Mouse (Mus musculus): ENCODE data around the gene Tespa1. TPM values are rescaled to one million over a fixed set of nuclear protein-coding genes. Genes with fewer than 3 reads are reported as not detected.
"Not testable (repeated sequence)": the region's sequence is repeated elsewhere in the genome, so short reads cannot be mapped to it uniquely, and the experiment has no call there.

Gene Tespa1
- polyA plus RNA-seq, 1 experiment from 2014 or later, result 3.9 TPM

- ATAC-seq, result 0 out of 2 replicates have a peak, but pooled peaks have one; percentile 5
- Histone ChIP-seq H3K4me2 (no peak overlapping the region), H3K36me3 (no peaks in the 10 kb centered on the region), H3K27me3 (replicated peaks) (no peaks in the 10 kb centered on the region), H3K9ac (no peak overlapping the region), H3K4me3 (no peak overlapping the region), H3K9me3 (replicated peaks) (no peaks in the 10 kb centered on the region), H3K4me1 (no peaks in the 10 kb centered on the region), H3K27ac (no peak overlapping the region)
- WGBS (ENCODE audit: insufficient replicate concordance), result 35% methylated on average over 2 of the region's 2 CpGs
Measured at GRCm38 (mm10) chr10:130314110-130314829, 8.4 kb upstream of the Tespa1 start.

GRCm38 (mm10) chr10:130315846-130316245 is 6.8 kb upstream of the Tespa1 start:
- H3K4me1 ChIP-seq, result no peaks in the 10 kb centered on the region
- H3K9me3 ChIP-seq (replicated peaks), result no peaks in the 10 kb centered on the region
- H3K27ac ChIP-seq, result no peak overlapping the region
- ATAC-seq, result no peak
- H3K36me3 ChIP-seq, result no peaks in the 10 kb centered on the region
- no peaks in the 10 kb centered on the region for H3K27me3 ChIP-seq (replicated peaks)
- H3K4me3 ChIP-seq, result no peak overlapping the region
- H3K4me2 ChIP-seq, result no peak overlapping the region
- H3K9ac ChIP-seq, result no peak overlapping the region

- no peak for ATAC-seq
- 39% methylated on average over 4 of the region's 4 CpGs for WGBS (ENCODE audit: insufficient replicate concordance)
- H3K4me2 ChIP-seq, result no peak overlapping the region
- H3K4me1 ChIP-seq, result no peaks in the 10 kb centered on the region
- no peaks in the 10 kb centered on the region for H3K9me3 ChIP-seq (replicated peaks)
- H3K27ac ChIP-seq, result no peak overlapping the region
- H3K4me3 ChIP-seq, result no peak overlapping the region
- no peaks in the 10 kb centered on the region for H3K36me3 ChIP-seq
- no peaks in the 10 kb centered on the region for H3K27me3 ChIP-seq (replicated peaks)
- no peak overlapping the region for H3K9ac ChIP-seq
Measured at GRCm38 (mm10) chr10:130318720-130319119, 4.0 kb upstream of the Tespa1 start.

GRCm38 (mm10) chr10:130320715-130321114 is 2.0 kb upstream of the Tespa1 start:
- no peak overlapping the region for H3K4me3 ChIP-seq
- H3K4me2 ChIP-seq, result no peak overlapping the region
- H3K9me3 ChIP-seq (replicated peaks), result no peaks in the 10 kb centered on the region
- WGBS (ENCODE audit: insufficient replicate concordance), result 58% methylated on average over 2 of the region's 2 CpGs
- H3K27ac ChIP-seq, result no peak overlapping the region
- H3K9ac ChIP-seq, result no peak overlapping the region
- H3K36me3 ChIP-seq, result no peaks in the 10 kb centered on the region
- no peaks in the 10 kb centered on the region for H3K27me3 ChIP-seq (replicated peaks)
- no peak for ATAC-seq
- no peaks in the 10 kb centered on the region for H3K4me1 ChIP-seq

GRCm38 (mm10) chr10:130322062-130322461 is 608 bp upstream of the Tespa1 start:
- H3K4me1 ChIP-seq, result no peaks in the 10 kb centered on the region
- H3K36me3 ChIP-seq, result no peaks in the 10 kb centered on the region
- no peak overlapping the region for H3K4me3 ChIP-seq
- H3K4me2 ChIP-seq, result no peak overlapping the region
- no peak for ATAC-seq
- no peak overlapping the region for H3K9ac ChIP-seq
- no peak overlapping the region for H3K27ac ChIP-seq
- H3K27me3 ChIP-seq (replicated peaks), result no peaks in the 10 kb centered on the region
- H3K9me3 ChIP-seq (replicated peaks), result no peaks in the 10 kb centered on the region

- Histone ChIP-seq H3K36me3 (no peaks in the 10 kb centered on the region), H3K9ac (no peak overlapping the region), H3K27ac (no peak overlapping the region), H3K4me1 (no peaks in the 10 kb centered on the region), H3K4me2 (no peak overlapping the region), H3K4me3 (no peak overlapping the region), H3K9me3 (replicated peaks) (no peaks in the 10 kb centered on the region), H3K27me3 (replicated peaks) (no peaks in the 10 kb centered on the region)
- WGBS (ENCODE audit: insufficient replicate concordance), result 58% methylated on average over 4 of the region's 4 CpGs
- no peak for ATAC-seq
Measured at GRCm38 (mm10) chr10:130324243-130324642, 1.6 kb downstream of the Tespa1 start.

- Histone ChIP-seq H3K4me1 (no peaks in the 10 kb centered on the region), H3K9ac (no peak overlapping the region), H3K27ac (no peak overlapping the region), H3K4me3 (no peak overlapping the region), H3K27me3 (replicated peaks) (no peaks in the 10 kb centered on the region), H3K9me3 (replicated peaks) (no peaks in the 10 kb centered on the region), H3K4me2 (no peak overlapping the region), H3K36me3 (no peaks in the 10 kb centered on the region)
- 71% methylated on average over 1 of the region's 1 CpGs for WGBS (ENCODE audit: insufficient replicate concordance)
- ATAC-seq, result no peak
Measured at GRCm38 (mm10) chr10:130330711-130331110, 8.0 kb downstream of the Tespa1 start.

- 10% methylated on average over 1 of the region's 1 CpGs for WGBS (ENCODE audit: insufficient replicate concordance)
- ATAC-seq, result no peak
- no peaks in the 10 kb centered on the region for H3K4me1 ChIP-seq
Measured at GRCm38 (mm10) chr10:130336385-130336784, 13.7 kb downstream of the Tespa1 start.

GRCm38 (mm10) chr10:130337581-130337980 is 14.9 kb downstream of the Tespa1 start:
- H3K27me3 ChIP-seq (replicated peaks), result no peaks in the 10 kb centered on the region
- no peak overlapping the region for H3K4me3 ChIP-seq
- ATAC-seq, result no peak
- H3K4me2 ChIP-seq, result no peak overlapping the region
- no peak overlapping the region for H3K27ac ChIP-seq
- no peaks in the 10 kb centered on the region for H3K36me3 ChIP-seq
- no peaks in the 10 kb centered on the region for H3K4me1 ChIP-seq
- H3K9me3 ChIP-seq (replicated peaks), result no peaks in the 10 kb centered on the region
- H3K9ac ChIP-seq, result no peak overlapping the region
- 28% methylated on average over 2 of the region's 2 CpGs for WGBS (ENCODE audit: insufficient replicate concordance)

More at GRCm38 (mm10) chr10:130336385-130336784, 13.7 kb downstream of the Tespa1 start:
- Histone ChIP-seq H3K27ac (no peak overlapping the region), H3K36me3 (no peaks in the 10 kb centered on the region), H3K4me2 (no peak overlapping the region), H3K9ac (no peak overlapping the region), H3K4me3 (no peak overlapping the region), H3K9me3 (replicated peaks) (no peaks in the 10 kb centered on the region), H3K27me3 (replicated peaks) (no peaks in the 10 kb centered on the region)

- not testable (repeated sequence) for H3K4me2 ChIP-seq, ATAC-seq
Measured at GRCm38 (mm10) chr10:130340050-130340449, 17.4 kb downstream of the Tespa1 start.

GRCm38 (mm10) chr10:130344056-130344455 is 21.4 kb downstream of the Tespa1 start:
- Histone ChIP-seq H3K9me3 (replicated peaks) (no peaks in the 10 kb centered on the region), H3K36me3 (no peaks in the 10 kb centered on the region), H3K27ac (no peak overlapping the region), H3K9ac (no peak overlapping the region), H3K4me2 (no peak overlapping the region), H3K4me1 (no peaks in the 10 kb centered on the region), H3K27me3 (replicated peaks) (no peaks in the 10 kb centered on the region), H3K4me3 (no peak overlapping the region)
- 60% methylated on average over 1 of the region's 1 CpGs for WGBS (ENCODE audit: insufficient replicate concordance)
- no peak for ATAC-seq

More at GRCm38 (mm10) chr10:130340050-130340449, 17.4 kb downstream of the Tespa1 start:
- not testable (repeated sequence) for H3K36me3 ChIP-seq; H3K4me1 ChIP-seq; H3K27ac ChIP-seq; H3K9ac ChIP-seq; H3K4me3 ChIP-seq; H3K9me3 ChIP-seq (replicated peaks); H3K27me3 ChIP-seq (replicated peaks)
- 63% methylated on average over 4 of the region's 4 CpGs for WGBS (ENCODE audit: insufficient replicate concordance)

- H3K4me1 ChIP-seq, result no peaks in the 10 kb centered on the region
- H3K9me3 ChIP-seq (replicated peaks), result no peaks in the 10 kb centered on the region
- H3K4me3 ChIP-seq, result no peak overlapping the region
- no peak overlapping the region for H3K4me2 ChIP-seq
- no peaks in the 10 kb centered on the region for H3K36me3 ChIP-seq
- H3K27ac ChIP-seq, result no peak overlapping the region
- WGBS (ENCODE audit: insufficient replicate concordance), result 45% methylated on average over 2 of the region's 2 CpGs
- no peak for ATAC-seq
- no peaks in the 10 kb centered on the region for H3K27me3 ChIP-seq (replicated peaks)
- no peak overlapping the region for H3K9ac ChIP-seq
Measured at GRCm38 (mm10) chr10:130363438-130364164, 40.9 kb downstream of the Tespa1 start.

Measured in liver, embryonic 12.5 days (tissue).